Mouse (Mus musculus) left cerebral cortex, postnatal 36 days (tissue): ENCODE data around the gene Cks1b. TPM values are rescaled to one million over a fixed set of nuclear protein-coding genes. Genes with fewer than 3 reads are reported as not detected.

Experiments
- DNase-seq, 2 experiments: peaks; one replicate each; pipeline ENCODE4 v3.0.0; 2021 to 2022; ENCODE audit warnings: low spot score in 2 of 2, mixed read lengths in 1 of 2
- intact Hi-C: fragments of 180-260 bp; cut with DNase I; formaldehyde crosslinking; loops from one replicate; pipeline ENCODE4 v1.15.1; 2025
- total RNA-seq, 2 experiments: library from RNA; stranded (reverse); gene quantifications; 2 replicates each; pipeline ENCODE4 v1.2.3; 2021

Cks1b gene
- total RNA-seq, 2 experiments from 2014 or later = 2.1 to 2.3 TPM

DNA sequence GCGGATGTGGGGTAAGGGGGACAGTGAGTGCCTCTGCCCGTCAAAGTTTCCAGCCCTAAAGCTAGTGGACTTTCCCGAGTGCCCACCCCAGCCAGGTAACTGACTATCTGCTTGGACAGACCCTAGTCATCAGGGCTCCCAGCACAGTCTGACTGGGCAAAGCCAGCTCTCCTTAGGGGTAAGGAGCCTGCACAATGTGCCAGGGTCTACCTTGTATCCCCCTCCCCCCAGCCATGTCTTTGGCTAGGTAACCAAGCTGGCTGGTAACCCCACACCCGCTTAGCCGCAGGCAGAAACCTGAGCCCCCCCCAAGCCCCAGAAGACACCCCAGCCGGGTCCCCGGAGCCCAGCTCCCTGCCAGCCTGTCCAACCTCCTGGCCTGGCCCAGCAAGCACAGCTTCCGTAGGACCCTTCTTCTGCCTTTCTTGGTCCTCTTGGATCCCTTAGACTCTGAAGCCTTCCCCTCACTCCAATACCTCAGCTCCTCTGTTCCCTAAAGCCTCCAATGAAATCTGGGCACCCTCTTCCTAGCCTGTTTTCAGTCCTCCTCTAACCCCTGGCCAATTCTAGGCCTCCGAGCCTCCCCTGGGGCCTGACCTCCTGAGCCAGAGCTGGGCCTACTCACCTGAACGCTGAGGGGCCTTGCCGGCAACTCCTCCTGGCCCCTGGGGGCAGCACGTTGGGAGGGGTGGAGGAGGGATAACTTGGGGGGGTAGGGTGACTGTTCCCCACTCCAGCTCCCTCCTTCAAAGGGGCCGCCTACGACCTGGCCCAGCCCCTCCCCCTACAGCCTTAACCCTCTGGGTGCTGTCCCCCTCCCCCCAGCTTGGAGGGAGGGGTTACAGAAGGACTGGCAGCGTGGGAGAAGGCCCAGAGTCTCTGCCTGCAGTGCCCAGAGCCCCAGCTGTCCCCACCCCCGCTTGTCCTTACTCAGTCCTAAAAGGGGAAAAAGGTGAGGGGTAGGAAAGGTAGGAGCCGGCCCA is 31.5 kb downstream of the Cks1b start:
- no peak for DNase-seq
- intact Hi-C loops = no loop called here

DNA sequence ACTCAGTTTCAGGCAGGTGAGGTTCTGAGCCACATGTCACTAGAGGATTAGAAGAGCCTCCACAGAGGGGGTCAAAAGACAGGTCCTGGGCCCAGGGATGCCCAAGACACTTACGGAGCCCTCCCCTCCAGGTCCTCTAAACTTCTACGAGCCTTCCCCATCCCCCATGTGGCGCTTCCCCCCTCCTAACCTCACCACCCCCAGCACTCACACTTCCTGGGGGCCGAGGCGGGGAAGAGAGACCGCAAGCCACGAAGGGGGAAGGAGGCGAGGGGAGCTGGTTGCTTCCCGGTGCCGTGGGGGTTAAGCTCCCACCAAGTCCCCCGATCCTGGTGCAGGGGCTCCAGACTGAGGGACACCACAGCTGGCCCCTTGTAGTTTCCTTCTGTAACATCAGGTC is 32.7 kb downstream of the Cks1b start:
- no peak for DNase-seq

DNA sequence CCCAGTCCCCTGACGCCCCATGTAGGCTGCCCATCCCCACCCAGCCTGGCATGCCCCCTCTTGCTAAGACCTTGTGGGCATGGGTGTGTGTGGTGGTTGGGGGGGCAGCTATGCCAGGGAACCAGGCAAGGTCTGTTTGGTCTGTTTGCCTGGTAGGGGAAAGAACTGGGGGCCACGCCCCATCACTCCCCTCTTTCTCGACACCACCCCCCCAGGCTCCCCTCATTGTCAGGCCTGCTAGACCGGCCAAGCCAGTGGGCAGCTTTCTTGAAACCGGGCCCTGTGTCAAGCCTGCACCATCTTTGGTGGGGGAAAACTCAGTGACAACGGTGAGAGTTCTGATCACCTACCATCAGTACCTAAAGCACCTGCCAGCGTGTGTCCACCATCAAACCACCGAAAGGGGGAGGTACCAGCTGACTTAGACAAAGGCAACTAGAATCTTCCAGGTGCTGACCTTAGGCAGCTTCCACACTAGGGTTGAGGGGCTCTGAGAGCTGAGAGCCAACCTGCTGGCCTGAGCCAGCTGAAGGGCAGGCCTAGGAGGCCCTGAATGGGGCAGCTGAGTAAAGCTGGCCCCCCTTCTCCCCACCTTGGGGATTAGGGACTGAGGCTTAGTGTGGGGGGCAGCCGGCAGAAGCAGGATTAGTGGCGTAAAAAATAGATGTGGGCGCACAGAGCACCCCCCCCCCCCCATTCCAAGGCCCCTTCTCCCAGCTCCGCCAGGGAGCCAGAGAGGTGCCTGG is 33.7 kb downstream of the Cks1b start:
- intact Hi-C loops = no loop called here

More for the DNA sequence above, 32.7 kb downstream of the Cks1b start:
- intact Hi-C loops = no loop called here

DNA sequence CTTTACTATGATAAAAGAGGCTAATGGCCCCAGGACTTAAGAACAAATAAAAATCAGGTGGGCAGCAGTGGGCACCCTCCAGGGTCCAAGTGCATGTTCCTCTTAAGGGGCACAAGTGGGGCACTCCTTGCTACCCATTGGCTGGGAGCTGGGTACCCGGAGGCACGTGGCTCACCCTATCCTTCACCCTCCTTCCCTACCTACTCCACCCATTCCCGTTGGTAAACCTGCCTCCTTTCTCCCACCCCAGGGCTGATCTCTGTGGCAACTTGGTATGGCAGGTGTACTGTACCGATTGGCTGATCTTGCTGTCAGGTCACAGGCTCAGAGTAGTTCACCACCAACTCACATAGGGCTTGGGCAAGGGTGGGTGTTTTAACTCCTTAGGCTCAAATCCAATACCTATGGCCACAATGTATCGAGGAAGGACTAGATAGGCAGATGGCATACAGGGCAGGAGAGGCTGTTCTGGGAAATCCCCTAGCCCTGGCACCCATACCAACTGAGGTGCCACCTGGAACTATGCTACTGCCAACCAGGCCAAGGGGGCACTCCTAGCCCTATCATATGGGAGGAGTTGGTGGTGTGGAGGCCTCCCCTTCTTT is 34.4 kb downstream of the Cks1b start:
- intact Hi-C loops = no loop called here
- no peak for DNase-seq

More for the DNA sequence above, 33.7 kb downstream of the Cks1b start:
- DNase-seq = no peak

DNA sequence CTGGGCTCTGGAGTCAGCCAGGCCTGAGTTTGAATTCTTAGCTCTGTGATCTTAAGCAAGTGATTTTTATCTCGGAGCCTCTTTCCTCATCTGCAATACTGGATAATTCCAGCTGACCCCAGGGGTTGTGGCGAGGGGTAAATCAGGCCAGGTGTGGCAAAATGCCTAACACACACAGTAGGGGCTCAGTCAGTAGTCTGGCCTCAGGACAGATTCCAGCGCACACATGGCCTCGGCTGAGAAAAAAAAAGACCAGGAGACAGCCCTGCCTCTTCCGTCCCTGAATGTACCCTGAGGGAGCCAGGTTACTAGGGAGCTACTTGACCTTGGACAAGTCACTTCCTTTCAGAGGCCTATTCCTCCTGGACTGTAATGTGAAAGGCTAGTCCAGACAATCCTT is 35.2 kb downstream of the Cks1b start:
- no peak for DNase-seq
- intact Hi-C loops = no loop called here

DNA sequence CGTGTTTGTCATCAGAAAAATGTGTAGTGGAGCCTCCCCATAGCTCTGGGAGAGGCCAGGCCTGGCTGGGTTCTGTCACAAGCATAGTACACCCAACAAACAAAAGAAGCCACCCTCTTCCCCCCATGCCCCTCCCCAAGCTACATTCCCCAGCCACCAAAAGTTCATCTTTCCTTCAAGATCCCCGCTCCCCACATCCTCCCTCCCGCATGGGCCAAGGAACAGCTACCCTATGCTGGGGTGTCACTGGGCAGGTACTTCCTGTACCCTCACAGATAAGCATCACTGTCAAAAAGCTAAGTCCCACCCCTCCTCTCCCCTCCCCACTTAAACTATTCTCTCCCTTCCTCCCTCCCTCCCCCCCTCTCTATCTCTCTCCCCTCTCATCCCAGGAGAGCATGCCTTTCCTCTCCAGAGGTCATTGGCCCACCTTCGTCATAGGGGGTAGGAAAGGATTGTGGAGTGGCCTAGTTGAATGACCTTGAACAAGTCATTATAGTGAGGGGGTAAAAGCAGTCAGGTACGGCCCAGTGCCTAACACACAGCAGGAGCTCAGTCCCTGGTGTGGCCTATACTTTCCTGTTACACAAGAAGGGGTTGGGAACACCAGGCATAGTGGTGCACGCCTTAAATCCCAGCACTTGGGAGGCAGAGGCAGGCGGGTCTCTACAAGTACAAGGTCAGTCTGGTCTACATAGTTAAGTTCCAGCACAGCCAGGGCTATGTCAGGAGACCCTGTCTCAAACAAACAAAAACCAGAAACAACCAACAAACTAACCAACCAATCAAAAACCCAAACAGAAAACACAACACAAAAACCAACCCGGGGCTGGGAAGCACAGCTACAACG is 35.9 kb downstream of the Cks1b start:
- DNase-seq = no peak
- intact Hi-C loops = no loop called here

DNA sequence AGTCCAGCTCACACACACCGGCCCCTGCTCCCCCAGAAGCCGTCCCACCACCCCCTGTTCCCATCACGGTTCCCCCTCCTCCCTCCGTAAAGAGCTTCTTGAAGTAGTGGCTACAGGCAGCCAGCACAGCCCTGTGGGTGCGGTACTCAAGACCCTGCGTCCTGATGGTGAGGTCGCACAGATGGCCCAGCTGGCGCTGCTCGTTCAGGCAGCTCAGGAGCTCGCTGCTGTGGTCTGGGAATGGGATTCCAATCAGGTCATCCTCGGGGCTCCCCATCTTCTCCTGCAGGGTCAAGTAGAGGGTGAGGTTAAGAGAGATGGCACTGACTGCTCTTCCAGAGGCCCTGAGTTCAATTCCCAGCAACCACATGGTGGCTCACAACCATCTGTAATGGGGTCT is 37.0 kb downstream of the Cks1b start:
- intact Hi-C loops = no loop called here

DNA sequence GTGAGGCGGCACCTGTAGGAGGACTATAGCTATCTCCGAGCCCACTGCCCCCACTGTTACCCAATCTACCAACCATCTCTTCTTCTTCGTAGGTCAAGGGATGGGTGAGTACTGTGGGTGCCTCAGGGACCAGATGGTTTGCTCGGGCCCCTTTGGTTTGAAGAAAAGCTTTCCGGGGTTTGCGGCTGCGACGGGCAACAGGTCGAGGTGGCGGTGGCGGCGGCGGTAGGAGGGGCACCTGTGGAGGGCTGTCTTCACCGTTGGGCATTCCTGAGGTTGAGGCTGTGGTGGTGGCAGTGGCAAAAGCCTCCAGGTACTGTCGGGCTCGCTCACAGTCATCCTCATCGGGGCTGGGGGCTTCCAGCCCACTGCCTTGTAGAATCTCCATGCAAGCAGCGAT is 37.5 kb downstream of the Cks1b start:
- intact Hi-C loops = no loop called here
- no peak for DNase-seq

More for the DNA sequence above, 37.0 kb downstream of the Cks1b start:
- DNase-seq = no peak

DNA sequence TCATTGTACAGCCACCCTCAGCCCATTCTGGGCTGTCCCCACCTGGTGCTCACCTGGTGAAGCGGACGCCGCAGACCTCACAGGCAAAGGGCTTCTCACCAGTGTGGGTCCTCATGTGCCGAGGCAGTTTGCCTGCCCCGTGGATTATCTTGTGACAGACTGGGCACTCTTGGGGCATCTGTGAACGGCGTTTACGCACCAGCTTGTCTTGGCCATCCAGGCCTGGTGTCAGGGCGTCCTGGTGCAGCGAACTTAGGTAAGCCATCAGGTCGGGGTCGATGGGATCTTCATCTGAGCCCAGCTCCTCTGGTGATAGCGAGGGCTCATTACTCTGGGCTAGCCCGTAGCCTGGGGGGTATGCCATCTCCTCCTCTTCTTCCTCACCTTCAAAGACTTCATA is 37.9 kb downstream of the Cks1b start:
- intact Hi-C loops = no loop called here
- no peak for DNase-seq

DNA sequence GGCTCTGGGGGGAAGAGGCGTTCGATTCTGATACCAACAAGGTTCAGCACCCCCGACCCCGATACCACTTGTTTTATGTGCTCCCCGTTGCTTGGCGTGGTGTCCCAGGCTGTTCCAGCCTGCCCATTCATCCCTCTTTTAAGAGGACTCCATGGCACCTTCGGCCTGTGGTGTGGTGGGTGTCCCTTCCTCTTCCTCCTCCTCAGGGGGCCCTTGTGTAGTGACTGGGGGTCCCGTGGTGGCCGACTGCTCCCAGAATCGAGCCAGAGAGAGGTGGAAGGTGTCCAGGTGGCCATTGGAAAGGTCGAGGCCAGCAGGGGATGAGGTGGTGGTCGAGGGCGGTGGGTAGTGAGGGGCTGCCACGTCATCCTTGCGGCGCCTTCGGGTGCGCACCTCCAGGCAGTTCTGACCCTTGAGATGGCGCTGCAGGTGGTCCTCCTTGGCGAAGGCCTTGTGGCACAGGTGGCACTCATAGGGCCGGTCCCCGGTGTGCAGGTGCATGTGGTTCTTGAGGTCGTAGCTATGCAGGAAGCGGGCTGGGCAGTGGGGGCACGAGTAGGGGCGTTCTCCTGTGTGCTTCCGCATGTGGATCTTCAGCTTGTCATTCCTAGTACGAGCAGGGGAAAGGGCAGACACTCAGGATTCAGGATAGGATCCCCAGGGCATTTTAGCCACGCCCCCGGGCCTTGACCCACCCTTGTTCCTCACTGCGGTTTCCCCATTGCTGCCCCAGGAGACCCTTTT is 38.6 kb downstream of the Cks1b start:
- no peak for DNase-seq
- intact Hi-C loops = loop anchor here (10.0 kb wide), 1 partner anchor 105 kb away; no protein-coding TSS in a partner anchor

DNA sequence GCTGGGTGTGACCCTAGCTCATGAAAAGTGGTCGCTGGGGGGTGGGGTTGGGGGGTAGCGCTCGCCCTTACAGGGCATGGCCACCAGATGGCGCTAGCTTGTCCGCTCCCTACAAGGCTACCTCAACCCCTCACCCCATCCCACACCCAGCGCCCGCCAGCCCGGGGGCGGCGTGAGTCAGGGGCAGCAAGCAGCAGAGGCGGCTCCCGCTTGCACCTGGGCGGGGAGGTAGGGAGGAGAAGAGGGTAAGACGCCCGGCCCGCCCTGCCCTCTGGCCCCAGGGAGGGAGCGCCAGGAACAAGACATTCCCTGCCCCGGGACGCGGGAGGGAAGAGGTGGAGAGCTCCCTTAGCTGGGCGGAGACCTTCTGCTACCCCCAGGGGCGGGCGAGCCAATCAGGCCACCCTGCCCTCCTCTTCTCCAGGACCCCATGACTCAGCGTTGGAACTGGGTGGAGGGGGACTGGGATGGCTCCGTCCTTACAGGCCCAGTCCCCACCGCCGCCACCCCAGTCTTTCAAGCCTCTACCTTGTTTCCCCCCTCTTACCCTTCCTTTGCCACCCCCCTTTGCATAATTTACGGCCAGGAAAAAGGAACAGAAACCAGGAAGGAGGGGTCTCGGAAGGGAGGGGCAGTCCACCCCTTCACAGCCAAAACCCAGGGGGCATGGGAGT is 39.7 kb downstream of the Cks1b start:
- intact Hi-C loops = loop anchor here (10.0 kb wide), 1 partner anchor 106 kb away; no protein-coding TSS in a partner anchor
- peak; percentile 76 to 79 for DNase-seq

DNA sequence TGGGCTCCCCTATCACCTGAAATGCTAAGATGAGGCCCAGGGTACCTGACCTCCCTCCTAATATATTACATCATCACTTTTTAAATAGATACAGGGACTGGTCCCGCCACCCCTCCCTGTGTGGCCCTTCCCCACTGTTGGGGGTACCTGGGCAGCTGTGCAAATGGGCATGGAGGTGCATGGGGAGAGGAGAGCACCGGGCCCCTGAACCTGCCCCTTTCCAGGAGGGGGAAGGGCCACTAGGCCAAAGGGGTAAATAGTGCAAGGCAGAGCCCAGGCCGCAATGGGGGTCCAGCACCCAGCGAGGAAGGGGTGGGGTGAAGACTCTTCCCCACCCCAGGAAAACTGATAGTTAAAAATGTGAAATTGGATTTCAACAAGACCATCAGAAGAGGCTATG is 40.4 kb downstream of the Cks1b start:
- no peak for DNase-seq
- intact Hi-C loops = loop anchor here (10.0 kb wide), 1 partner anchor 107 kb away; no protein-coding TSS in a partner anchor

DNA sequence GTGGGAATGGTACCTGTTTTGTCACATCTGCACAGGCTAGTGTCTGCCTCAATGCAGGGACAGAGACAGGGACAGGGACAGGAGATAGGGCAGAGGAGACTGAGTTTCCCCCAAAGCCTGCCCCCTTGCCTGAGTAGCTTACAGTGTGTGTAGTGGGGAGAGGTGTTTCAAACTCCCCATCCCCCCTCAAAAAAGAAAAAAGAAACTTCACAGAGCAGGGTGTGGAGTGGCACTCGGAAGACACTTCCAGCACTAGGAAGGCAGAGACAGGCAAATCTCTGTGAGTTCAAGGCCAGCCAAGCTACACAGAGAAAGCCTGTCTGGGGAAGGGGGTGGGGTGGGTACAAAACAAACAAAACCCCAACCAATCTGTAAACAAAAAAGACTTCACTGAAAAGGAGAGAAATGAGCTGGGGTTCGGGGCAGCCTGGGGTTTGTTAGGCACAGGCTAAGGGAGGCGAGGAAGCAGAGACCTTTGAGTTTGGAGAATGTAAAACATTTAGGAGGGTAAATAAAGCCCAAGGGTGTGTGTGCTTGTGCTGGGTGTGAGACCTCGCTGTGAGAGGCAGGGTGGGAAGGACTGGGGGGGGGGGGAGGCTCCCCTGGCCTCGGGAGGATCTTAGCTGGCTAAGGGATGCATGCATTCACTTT is 44.5 kb downstream of the Cks1b start:
- intact Hi-C loops = loop anchor here (10.0 kb wide), 1 partner anchor 111 kb away; no protein-coding TSS in a partner anchor
- no peak for DNase-seq

DNA sequence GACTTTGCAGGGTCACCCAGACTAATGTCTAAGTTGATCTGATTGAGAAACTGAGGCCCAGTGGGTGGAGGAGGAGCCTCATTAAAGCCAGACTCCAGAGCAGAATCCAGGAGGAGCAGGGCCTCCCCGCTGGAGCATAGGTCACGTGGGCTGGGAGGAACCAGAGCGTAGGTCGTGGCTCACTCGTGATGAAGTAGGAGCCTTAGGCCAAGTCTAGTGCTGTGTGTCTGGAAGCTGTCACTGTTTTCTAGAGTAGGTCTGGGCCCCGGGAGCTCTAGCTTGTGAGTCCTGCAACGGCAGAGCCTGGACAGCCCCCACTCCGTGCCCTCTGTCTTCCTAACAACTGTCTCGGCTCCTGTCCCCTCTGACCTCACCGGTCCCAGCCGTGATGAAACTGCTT is 50.8 kb downstream of the Cks1b start:
- no peak for DNase-seq
- intact Hi-C loops = no loop called here

DNA sequence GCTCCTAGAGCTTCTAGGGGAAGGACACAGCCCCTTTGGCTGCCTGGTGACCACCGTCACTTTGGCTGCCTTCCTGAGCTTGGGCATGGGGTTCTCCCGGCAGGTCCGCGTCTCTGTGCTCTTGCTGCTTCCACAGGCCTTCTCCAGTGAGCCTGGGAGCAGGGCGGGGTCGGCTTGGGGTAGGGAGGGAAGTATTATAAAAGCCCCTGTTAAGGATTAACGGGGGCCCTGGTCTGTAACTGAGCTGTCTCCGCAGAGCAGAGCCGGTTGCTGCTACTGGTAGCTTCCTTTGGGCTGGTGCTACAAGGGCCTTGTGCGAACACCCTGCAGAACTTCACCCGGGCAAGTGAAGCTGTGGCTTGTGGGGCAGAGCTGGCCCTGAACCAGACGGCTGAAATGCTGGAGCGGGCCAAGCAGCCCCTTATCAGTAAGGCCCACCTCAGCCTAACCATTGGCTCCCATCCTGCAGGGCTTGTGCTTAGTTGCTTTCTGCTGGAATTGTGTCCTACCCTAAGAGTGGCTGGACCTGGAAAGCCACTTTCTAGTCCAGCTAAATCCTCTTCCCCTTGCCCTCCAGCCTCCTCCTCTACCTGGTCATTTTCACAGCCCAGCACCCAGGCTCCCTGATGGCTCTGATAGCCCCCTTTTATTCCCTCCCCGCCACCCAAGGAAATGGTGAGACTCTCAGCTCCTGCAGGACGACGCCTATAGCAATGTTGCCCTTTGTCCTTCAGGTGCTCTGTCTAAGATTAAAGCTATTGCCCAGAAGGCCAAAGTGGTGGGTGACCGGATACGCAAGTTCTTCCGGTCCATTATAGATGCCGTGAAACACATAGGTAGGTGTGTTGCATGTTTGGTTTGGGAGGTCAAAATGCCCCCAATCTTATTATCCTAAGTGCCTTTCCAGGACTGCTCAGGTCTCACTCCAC is 52.4 kb downstream of the Cks1b start:
- DNase-seq = no peak
- intact Hi-C loops = no loop called here
